Mouse (Mus musculus) macrophage (primary cell): Measurements from ENCODE around the gene Crhbp. TPM values are rescaled to one million over a fixed set of nuclear protein-coding genes. Genes with fewer than 3 reads are reported as not detected.

ENCODE experiments used
- H3K27ac ChIP-seq: fragments of 350-480 bp; formaldehyde crosslinking; 2 replicates; pipeline ENCODE4 v1.9.0; 2021
- H3K36me3 ChIP-seq: fragments of 350-480 bp; formaldehyde crosslinking; 2 replicates; pipeline ENCODE4 v1.9.0; 2021; ENCODE audit errors: inconsistent target
- H3K4me3 ChIP-seq: fragments of 350-480 bp; formaldehyde crosslinking; 2 replicates; pipeline ENCODE4 v1.9.0; 2021; ENCODE audit errors: inconsistent target
- H3K79me2 ChIP-seq: fragments of 350-480 bp; formaldehyde crosslinking; 2 replicates; pipeline ENCODE4 v1.9.0; 2021; ENCODE audit errors: inconsistent target
- WGBS: methylation state at CpG from one replicate; pipeline ENCODE4 v1.1.7; 2026; ENCODE audit warnings: inconsistent platforms; ENCODE audit not compliant: missing documents; 5-methylcytosine and 5-hydroxymethylcytosine counted together
- polyA plus RNA-seq: library from polyadenylated mRNA; stranded (reverse); fragments of 250-400 nt; gene quantifications from 3 replicates; pipeline ENCODE4 v1.2.4, GENCODE M21; 2018; ENCODE audit warnings: inconsistent platforms

Gene Crhbp
- polyA plus RNA-seq, 1 experiment from 2014 or later, result not detected

DNA sequence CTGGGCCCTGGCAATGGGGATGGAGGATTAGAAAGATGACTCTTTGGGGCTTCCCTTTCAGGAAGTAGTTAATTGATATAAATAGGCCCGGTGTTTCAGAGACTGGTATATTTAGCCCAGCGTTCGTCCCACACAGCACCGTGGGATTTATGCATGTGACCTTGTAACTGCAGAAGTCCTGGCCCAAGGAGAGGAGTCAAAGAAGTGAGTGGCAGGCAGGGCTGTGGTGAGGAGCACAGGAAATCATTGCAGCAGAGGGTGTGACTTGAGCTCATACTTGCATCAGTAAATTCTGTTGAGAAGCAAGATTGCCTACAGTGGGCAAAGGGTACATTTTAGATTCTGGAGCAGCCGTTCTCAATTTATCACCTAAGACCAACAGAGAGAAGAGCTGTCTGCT is 62.3 kb downstream of the Crhbp start:
- Histone ChIP-seq H3K36me3 (no peaks in the 10 kb centered on the region), H3K79me2 (no peaks in the 10 kb centered on the region), H3K4me3 (no peak overlapping the region), H3K27ac (no peak overlapping the region)
- WGBS, result 4% methylated on average over 5 of the region's 5 CpGs

Other genes with a start within 250 kb of the Crhbp start
- 2.4 to 3.4 TPM (median 2.4 TPM) in 3 replicates for gene Pde8b, start 194.6 kb downstream of the Crhbp start, polyA plus RNA-seq
- 8.7 to 20.5 TPM (median 17.2 TPM) in 3 replicates for gene Zbed3, start 121.3 kb downstream of the Crhbp start, polyA plus RNA-seq
- gene Aggf1, start 69.6 kb downstream of the Crhbp start, polyA plus RNA-seq, result 33.4 to 48.9 TPM (median 37.8 TPM) in 3 replicates
- gene S100z, start 33.8 kb upstream of the Crhbp start, polyA plus RNA-seq, result not detected in 3 replicates
- gene F2rl1, start 80.3 kb upstream of the Crhbp start, polyA plus RNA-seq, result not detected in 3 replicates
- 0.08 to 0.65 TPM (median 0.19 TPM) in 3 replicates for gene F2r, start 173.6 kb upstream of the Crhbp start, polyA plus RNA-seq